Mouse (Mus musculus) ES-E14 (cell line): ENCODE data around the gene Sh3gl2.

Experiments used
- HCFC1 ChIP-seq: IDR thresholded peaks from 2 replicates; pipeline ENCODE4 v1.6.1; 2012; ENCODE audit warnings: low read length, inconsistent platforms, borderline replicate concordance; ENCODE audit not compliant: insufficient read depth
- MAFK ChIP-seq: IDR thresholded peaks from 2 replicates; pipeline ENCODE4 v1.6.1; 2014; ENCODE audit warnings: mild to moderate bottlenecking, low read depth, low read length, inconsistent platforms; ENCODE audit not compliant: insufficient read depth

GRCm38 (mm10) chr4:85228589-85228948, 23.6 kb downstream of the Sh3gl2 start:
- TF ChIP-seq HCFC1 = no peak
- TF ChIP-seq MAFK = no peak
